15 mouse cellular contexts compared by ENCODE assay signal in the genomic region with DNA sequence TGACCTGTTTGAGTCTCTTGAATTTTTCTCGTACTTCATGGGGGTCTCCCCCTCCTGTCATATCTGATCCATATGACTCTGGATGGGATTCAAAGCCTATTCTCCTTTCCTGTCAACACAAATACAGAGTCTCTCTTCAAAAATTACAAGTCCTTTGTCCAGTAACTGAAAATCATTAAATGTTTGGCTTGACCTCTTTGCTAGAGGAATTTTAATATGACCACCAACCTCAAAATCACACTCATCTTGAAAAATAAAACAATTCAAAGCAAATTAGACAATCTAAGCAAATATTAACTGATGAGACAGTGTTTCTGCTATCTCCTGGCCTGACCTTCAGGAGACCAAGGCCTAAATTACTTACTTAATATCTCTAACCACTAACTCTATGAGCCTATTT.
"Had no signal": no experiment of that assay in that cellular context is flagged by ENCODE, and none has a peak within 500 bp of the region (broad histone marks: within the 10 kb centered on the region; RNA-seq: fewer than 3 reads in every experiment).

No protein-coding gene starts in this region.

- H3K9ac ChIP-seq: neural tube, embryonic 12.5 days; neural tube, embryonic 13.5 days; neural tube, embryonic 15.5 days; stomach, embryonic 15.5 days had no signal

- DNase-seq: right cerebral cortex, postnatal 14 days; right cerebral cortex, postnatal 25 days; right cerebral cortex, postnatal 4 days; spleen, adult 18-20 months; thymus, adult 18-20 months; thymus, adult 2 months; thymus, postnatal 14 days; thymus, postnatal 25 days; thymus, postnatal 36 days; thymus, postnatal 4 days had no signal

- H3K4me1 ChIP-seq: neural tube, embryonic 12.5 days; neural tube, embryonic 15.5 days; stomach, embryonic 15.5 days had no signal

- H3K4me3 ChIP-seq: neural tube, embryonic 12.5 days; neural tube, embryonic 13.5 days; neural tube, embryonic 15.5 days; stomach, embryonic 15.5 days had no signal

- H3K4me2 ChIP-seq: neural tube, embryonic 12.5 days; neural tube, embryonic 13.5 days; neural tube, embryonic 15.5 days; stomach, embryonic 15.5 days had no signal

- H3K36me3 ChIP-seq: neural tube, embryonic 12.5 days; neural tube, embryonic 13.5 days; neural tube, embryonic 15.5 days; stomach, embryonic 15.5 days had no signal

- H3K27ac ChIP-seq: neural tube, embryonic 12.5 days; neural tube, embryonic 13.5 days; neural tube, embryonic 15.5 days; stomach, embryonic 15.5 days; stomach, postnatal 0 days had no signal

- H3K9me3 ChIP-seq: neural tube, embryonic 12.5 days; neural tube, embryonic 13.5 days; neural tube, embryonic 15.5 days; stomach, embryonic 15.5 days had no signal

- H3K27me3 ChIP-seq: neural tube, embryonic 12.5 days; neural tube, embryonic 13.5 days; neural tube, embryonic 15.5 days; stomach, embryonic 15.5 days had no signal
